Mouse (Mus musculus): Measurements from ENCODE around the gene Theg.

Gene Theg

DNA sequence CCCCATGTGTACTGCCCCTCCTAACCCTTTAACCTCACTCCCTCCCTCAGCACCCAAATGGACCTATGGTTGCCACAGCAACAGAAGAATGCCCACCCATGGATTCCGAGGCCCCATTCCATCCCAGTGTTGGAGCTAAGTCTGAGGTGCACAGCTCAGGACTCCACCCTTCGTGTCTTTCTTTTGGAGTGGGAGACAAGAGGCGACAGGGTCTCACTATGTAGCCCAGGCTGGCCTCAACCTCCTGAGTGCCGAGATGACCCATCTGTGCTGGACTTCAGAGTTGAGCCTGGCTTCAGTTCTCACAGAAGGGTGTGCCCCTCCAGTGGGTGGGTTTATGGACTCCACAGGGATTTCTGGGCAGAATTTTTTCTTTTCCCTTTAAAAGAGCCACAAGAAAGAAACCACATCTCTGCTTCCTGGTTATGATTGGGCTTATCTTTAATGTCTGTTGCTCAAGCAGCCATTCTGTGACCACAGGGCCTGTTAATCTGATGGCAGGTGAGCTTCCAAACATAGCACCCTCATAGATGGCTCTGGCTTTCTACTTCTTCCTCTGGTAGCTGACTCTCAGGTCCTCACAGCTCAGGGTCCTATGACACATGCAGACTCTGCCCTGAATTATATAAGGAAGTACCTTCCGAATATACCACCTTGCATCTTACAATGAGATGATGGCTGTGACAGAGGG is at the start of gene Theg:
Gene Theg, minus strand, starts transcription at position 271 of the 691 bp plus-strand sequence.
- no peak for DNase-seq (ENCODE audit: low spot score)

DNA sequence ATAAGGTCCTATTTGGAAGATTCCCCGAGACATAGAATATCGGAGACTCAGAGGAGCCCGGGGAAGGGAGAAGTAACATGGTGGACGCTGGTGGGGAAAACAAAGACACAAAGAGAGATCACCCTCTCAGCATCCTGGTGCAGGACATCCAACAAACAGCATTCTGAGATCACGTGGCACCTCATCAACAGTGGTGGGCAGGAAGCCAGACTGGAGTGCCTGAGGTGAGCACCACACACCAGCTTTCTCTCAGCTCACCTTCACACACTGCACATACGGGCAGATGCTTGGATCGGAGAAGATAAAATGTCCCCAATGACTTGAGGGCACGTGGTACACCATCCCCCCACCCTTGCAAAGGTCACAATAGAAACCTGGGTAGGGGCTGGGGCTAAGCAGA is 49.2 kb upstream of the Theg start:
- DNase-seq (ENCODE audit: low spot score), result no peak

DNA sequence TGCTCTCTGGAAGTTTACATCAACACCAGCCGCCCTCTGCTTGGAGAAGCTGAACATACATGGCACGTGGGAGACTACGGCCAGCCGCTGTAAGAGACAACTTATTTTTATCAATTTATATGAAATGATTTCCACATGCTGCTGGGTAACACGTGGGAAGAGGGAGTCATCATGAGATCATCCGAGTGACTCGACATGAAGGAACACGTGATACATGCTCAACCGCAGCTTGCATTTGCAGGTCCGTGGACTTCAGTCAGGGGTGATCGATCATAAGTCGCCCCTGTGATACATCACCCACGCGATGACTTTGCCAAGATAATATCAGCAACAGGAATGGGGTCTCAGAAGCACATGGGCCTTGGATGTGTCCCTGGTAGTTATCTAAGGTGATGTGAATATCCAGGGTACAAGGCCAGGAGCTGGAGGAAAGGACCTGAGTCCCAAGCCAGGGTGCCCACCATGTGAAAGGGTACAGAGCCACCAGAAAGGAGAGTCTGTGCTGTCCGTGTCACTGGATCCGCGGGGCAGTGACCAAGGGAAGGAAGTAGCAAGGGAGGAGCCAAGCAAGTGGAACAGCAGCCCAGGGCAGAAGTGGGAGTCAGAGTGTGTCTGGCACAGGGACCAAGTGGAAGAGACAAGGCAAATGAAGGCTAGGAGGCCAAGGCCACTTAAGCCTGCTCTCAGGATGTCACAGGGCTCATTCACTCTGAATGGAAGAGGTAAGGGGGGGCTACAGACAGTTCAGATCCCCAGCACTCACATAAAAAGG is 46.1 kb upstream of the Theg start:
- no peak for DNase-seq (ENCODE audit: low spot score)

DNA sequence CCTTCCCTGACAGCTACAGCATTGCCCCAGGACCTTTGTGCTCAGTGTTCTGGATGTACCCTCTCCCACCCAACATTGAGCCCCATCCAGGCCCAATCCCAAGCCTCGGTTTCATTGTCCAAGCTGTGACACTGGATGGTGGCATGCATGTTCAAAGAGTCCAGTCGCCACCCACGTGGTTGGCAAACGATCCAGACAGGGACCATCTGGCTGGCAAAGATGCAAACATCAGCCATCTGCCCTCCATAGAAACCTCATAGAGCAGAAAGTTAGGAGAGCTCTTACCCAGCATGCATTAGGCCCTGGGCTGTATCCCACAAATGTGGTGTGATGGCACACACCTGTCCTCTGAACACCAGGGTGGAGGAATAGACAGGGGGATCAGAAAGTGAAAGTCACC is 44.3 kb upstream of the Theg start:
- DNase-seq (ENCODE audit: low spot score), result no peak

DNA sequence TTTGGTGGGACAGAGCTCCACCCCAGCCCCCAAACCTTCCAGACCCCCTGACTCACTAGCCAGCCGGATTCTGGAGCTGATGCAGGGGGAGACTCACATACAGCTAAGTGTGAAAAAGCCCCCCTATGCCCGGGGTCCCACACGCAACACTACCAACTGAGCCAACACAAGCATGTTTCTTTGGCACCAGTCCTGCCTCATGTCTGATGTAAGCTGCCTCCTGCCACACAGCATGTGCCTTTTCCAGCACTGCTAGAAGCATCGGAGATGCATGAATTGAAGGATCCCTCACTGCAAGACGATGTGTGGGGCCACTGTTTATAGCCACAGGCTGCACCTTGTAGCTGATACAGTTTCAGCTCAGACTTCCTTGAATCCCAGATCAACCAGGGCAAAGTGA is 41.2 kb upstream of the Theg start:
- DNase-seq (ENCODE audit: low spot score), result no peak

DNA sequence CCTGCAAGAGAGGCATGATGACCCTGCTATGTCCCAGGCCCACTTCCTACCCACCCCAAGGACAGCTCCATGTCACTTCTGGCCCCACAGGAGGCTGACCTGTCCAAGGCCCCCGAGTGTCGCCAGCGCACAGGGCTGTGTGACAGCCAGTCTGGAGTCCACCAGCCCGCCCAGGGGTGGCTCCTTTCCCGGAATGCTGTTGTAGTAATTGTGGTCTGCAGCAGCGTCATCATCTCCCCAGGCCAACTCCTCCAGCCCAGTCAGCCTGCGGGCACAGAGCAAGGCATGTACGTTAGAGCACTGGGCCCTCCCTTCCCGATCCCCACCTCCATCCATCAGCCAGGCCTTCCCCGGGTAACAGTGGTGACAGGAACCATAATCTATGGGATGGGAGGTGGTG is 39.0 kb upstream of the Theg start:
- no peak for DNase-seq (ENCODE audit: low spot score)

DNA sequence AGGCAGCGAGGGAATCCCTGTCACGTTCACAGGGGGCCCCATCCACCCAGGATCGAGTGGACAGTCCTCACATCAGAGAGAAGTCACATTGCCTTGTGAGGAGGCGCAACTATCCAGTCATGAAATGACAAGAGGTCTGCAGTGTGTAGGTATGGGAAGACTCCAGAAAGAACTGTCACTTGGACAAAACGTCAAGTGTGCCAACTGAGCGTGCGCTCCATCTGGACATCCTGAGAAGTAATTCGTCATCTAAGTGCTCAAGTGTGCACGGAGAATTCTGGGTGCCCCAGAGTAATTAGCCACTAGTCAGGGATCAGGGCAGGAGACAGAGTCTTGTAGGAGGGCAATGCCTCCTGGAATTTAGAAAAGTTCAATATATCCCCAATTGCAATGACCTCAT is 38.3 kb upstream of the Theg start:
- DNase-seq (ENCODE audit: low spot score), result no peak

DNA sequence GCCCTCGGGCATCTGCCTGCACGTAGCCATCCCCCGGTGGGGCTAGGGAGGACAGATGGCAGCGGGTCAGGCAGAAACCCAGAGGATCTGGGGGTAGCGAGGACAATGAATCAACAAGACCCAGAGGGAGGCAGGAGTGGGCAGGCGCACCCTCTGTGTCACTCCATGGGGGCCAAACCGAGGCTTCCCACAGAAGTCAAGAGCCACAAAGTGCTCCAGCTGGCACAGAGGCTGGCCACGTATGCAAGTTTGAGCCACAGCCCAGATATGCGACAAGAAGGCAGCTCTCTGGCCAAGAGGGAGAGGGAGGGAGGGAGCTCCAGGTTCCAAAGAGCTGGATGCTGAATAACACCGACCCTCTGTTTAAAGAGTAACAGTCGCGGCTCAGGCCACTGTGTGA is 36.8 kb upstream of the Theg start:
- DNase-seq (ENCODE audit: low spot score), result no peak

DNA sequence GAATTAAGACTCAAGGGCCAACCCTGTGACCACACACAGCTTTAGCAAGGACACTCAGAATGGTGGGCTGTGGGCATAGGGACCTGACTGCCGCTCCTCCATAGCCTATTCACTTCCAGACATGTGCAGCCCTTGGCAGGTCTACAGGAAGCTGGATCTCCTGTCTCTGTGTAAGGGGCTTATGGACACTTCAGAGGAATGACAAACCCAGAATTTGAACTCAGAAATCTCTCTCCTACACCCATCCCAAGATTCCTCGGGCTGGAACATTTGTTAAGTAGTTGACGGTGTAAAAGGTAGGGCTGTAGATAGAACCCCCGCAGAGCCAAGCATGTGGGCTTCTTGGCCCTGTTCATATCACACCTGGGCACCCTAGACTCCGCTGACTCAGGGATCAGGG is 29.2 kb upstream of the Theg start:
- no peak for DNase-seq (ENCODE audit: low spot score)

DNA sequence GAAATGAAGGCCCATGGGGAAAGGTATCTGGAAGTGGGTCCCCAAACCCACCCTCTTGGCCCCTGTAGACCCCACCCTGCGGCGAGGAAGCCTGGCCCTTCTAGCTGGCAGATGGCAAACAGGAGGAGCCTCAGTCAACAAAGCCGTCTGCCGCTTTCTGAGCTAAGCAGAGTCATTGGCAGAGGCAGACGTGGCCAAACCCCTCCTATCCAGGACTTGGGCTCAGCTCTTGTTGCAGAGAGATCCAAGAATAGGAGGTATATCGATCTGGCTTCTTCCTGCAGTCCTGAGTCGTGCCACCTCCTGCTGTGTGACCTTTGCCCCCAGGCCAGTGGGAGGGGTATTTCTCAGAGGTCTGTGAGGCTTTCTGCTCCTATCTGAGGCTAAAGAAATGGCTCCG is 28.7 kb upstream of the Theg start:
- DNase-seq (ENCODE audit: low spot score), result no peak

DNA sequence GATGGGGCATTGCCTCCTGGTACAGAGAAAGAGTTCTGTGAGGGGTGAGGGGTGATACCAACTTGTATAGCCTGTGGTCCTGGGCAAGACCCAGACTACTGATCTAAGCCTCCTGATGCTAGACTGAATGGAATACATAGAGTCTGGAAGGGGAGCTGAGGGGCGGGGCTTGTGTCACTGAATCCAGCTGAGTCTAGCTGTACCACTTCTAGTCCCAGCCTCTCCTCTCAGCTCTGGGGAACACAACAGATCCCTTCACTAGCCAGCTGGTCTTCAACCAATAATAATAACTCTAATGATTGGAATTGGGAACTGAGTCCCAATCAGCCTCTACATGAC is 27.1 kb upstream of the Theg start:
- DNase-seq (ENCODE audit: low spot score), result no peak

DNA sequence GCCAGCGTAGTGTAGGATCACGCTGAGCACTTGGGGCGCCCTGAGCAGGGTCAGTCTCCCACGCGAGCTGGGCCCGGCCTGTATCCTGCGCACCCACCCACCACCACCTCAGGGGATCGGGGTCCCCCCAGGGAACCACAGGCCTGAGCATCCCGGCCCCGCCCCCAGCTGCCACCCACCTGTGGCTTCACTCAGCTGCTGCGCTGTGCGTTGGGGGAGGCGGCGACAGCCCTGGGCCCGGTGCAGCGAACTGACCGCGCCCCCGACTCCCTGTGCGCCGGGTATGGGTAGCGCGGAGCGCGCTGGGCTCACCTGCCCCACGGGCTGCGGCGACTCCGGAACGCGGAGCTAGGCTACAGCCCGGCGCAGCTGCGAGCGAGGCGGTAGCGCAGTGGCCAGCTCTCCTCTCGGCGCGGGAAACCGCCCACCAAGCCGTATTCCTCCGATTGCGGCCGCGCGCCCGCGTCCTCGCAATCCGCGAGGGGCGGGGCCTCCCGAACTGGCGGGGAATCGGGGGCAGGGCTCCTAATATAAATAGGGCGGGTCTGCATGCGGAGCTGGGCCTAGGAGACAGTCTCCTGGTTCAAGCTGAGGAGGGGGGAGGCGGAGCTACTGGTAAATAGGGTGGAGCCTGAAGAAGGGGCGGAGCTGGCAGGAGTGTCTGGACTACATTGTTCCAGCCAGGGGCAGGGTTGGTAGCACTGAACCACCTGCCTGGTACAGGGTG is 26.6 kb upstream of the Theg start, which contains the start of gene C2cd4c:
Gene C2cd4c, minus strand, starts transcription at position 448 of the 727 bp plus-strand sequence.
- DNase-seq (ENCODE audit: low spot score), result no peak

DNA sequence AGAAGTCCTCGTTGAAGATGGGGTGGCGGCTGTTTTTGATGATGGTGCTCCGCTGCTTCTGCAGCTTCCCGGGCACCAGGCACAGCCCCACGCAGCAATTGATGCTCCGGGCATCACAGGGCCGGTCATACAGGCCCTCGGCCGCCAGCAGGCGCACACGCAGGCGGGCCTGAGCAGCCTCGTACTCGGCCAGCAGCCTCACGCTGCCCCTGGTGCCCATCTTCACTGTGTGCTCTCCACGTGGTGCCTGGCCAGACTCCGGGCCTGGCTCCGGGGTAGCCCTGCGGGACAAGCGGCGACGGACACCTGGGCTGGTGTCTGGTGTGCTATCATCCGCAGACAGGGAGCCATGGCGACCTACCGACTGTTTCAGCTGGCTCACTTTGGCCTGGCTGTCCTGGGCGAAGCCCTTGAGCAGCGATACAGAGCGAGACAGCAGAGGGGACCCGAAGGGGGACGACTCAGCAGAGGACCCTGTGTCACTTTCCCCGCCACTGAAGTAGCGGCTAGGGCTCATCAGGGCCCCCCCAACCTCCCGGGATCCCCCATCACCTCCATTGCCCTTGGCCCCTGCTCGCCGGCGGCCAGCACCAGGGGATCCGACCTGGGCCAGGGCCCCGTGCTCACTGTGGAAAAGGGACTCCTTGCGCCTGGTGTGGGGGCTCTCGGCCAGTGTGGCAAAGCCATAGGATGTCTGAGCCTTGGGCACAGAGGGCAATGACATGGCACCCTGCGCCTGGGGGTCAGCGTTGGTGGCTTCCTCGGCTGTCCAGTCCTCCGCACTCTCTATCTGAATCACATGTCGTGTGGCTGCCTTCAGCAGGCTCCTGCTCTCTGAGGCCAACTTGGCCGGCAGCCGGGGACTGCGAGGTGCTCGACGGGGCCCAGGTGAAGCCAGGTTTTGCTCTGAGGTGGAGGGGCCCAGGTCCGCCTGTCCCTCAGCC is 25.3 kb upstream of the Theg start:
- no peak for DNase-seq (ENCODE audit: low spot score)

DNA sequence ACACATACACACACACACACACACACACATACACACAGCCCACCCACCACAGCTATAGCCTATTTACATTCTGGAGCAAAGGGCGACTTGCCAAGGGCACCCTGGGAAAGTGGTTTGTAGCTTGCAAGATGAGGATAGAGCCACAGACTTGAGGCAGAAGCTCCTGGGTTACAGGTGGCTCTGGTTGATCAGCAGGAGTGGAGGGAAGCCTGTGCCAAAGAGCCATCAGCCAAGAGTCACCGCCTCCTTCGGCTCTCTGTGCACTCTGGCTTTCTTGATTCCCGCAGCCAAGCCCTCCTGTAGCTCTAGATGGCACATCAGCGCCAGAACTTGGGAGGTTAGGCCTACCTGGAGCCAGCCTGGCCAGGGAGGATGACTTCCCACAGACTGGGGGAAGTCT is 24.2 kb upstream of the Theg start:
- no peak for DNase-seq (ENCODE audit: low spot score)

DNA sequence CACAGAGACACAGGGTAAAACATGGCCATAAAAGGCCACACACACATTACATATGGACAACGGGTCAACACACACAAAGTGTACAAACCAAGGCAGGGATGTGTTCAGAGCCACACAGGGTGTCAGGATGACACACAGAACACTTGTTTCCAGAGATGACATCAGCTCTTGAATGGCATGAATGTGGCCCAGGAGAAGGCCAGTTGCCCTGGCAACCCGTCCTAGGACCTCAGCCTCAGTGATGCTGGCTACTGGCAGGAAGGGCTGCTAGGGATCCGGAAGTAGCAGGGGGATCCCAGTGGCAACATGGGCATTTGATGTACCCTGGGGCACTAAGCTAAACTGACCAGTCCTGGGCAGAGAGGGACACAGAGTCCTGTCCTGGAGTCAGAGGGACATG is 22.1 kb upstream of the Theg start:
- no peak for DNase-seq (ENCODE audit: low spot score)

DNA sequence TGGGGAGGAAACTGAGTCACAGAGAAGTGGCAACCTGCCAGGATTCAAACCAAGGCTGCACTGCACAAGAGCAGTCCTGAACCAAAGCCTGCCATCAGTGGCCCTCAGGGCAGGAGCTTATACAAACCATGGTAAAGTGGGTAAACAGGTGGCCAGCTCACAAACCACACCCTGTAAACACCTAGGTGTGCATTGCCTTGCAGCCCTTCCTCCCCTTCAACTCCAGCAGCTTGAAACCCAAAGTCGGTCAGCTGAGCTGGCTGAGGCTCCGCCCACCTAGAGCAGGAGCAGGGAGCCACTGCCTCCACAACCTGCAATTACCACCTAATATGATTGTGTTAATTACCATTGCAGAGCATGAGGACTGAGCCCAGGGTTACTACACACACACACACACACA is 20.8 kb upstream of the Theg start:
- DNase-seq (ENCODE audit: low spot score), result no peak

DNA sequence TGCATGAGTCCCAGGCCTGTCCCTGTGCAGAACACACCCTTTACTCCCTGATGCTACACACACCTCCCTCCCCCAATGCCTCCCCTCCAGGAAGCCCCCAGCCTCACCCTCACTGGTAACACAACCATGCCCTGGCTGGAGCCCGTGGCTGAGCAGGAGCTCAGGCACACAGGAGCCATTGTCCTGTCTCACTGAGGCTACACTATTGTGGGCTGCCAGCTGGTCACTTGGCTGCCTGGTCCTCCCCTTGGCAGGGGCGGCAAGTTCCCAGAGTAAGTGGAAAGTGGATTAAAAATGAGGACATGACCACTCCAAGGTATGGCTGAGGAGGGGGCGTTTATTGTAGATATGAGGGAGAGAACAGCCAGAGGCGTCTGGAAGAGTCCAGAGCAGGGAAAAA is 19.4 kb upstream of the Theg start:
- no peak for DNase-seq (ENCODE audit: low spot score)

DNA sequence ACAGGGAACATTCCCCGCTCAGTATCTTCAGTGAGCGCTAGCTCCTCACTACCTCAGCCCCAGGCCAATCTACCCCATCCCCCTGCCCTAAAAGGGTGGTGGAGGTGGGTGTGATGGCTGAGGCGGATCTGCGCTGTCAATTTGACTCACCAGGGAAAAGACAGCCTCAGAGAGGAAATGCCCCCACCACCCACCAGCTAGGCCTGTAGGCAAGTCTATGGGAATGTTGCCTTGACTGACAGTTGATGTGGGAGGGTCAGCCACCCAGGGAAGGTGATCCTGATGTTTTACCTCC is 10.8 kb upstream of the Theg start:
- DNase-seq (ENCODE audit: low spot score), result no peak

DNA sequence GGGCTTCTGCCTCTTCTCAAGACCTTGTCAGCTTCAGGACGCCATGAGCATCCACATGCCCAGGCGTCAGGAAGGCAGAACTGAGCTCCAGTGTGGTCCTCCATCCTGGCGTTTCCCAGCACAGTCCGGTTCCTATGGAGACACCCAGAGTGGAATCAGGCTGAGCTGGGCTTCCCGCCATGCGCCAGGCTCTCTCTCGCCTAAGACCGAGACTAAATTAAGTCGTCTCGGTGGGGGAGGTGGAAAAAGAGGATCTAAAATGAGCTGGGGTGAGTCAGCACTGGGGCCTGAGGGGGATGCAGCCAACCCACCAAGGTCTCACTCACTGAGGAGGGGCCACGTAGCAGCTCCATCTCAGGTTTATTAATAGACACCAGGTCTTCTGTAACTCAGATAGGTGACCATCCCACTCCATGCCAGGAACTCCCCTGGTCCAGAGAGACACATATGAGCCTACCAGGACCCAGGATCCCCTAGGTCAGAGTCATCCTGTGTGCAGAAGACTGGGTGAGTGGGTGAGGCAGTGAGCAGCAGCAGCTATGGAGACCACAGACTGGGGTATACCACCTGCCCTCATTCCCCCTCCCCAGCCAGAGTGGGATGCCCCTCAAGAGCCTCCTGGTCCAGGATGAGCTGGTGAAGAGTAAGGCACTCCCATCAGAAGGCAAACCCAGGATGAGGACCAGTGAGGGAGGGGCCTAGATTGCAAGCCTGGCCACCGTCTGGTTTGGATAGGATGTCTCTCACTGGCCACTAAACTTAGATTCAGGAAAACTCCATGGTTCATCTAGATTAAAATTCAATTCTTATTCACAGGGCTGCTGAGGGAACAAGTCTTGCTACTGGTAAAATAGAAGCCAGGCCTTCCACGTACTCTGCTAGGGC is 10.2 kb upstream of the Theg start:
- no peak for DNase-seq (ENCODE audit: low spot score)

DNA sequence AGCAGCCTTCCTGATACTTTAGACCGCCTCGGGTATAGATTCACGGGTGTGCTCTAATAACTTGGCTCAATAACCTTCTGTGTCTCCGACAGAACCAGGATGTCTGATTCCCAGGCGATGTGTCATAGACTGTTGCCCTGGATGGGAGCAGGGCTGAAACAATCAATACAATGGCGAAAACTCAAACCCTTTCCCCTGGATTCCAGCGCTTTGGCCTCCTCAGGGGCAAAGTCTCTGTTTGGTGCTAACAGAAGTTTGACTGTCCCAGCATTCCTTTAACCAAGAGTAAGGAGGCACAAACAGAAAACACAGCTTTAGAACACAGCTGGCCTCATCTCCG is 8.4 kb upstream of the Theg start:
- DNase-seq (ENCODE audit: low spot score), result no peak

DNA sequence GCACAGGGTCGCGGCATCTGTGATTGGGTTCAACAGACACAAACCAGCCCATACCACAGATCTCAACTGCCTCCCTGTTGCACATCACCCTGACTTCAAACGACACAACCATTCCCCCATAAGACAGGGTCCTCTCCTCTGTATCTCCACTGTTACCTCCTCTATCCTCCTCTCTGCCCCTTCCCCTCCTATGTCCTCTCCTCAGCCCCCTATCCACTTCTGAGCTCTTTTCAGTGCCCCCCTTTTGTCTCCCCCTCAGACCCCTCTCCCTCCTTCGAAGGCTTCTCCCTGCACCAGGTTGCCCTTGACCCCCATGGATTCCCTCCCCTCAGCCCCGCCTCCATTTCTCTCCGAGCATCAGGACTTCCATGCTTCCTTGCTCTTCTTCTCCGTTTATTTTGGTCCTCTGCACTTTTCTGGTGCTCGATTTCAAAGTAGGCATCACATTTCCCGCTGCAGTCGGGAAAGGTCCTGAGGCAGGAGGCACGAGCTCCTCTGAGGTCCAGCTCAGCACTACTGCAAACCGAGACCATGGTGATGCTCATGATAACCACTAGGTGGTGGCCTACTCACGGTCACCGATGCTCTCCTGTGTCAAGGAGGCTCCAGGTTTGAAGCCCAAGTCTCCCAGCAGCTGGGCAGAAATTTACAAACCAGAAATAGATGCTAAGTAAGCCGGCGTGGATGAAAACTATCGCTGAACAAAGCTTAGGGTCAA is 7.9 kb upstream of the Theg start:
- DNase-seq (ENCODE audit: low spot score), result no peak
